Mouse (Mus musculus) layer of hippocampus, postnatal 10 days (tissue): Measurements from ENCODE around the gene Nefh. TPM values are rescaled to one million over a fixed set of nuclear protein-coding genes. Genes with fewer than 3 reads are reported as not detected.

Source experiments
- microRNA-seq, 2 experiments: library from miRNA; unstranded; fragments of <30 nt; microRNA quantifications; one replicate each; pipeline ENCODE4 v1.2.0; 2021
- total RNA-seq, 2 experiments: library from RNA; stranded (reverse); gene quantifications; 2 replicates each; pipeline ENCODE4 v1.2.3; 2021

Nefh gene
- total RNA-seq, 2 experiments from 2014 or later = 39.1 to 43.0 TPM

Small RNAs within 50 kb of the gene (microRNA-seq; reads per million reads assigned to microRNA genes)
- 3.1 to 6.9 reads per million in 2 experiments for gene Mir6918

Other genes starting within 250 kb of the Nefh start
- gene Uqcr10, start 243.7 kb downstream of the Nefh start, total RNA-seq = 100 to 1,000 TPM; 436 to 483 TPM
- 10 to 100 TPM; 31.6 to 38.2 TPM for gene Zmat5, start 243.4 kb downstream of the Nefh start, total RNA-seq
- 10 to 100 TPM; 59.4 to 62.2 TPM for gene Cabp7, start 201.3 kb downstream of the Nefh start, total RNA-seq
- 100 to 1,000 TPM; 187 to 188 TPM for gene Nf2, start 98.5 kb downstream of the Nefh start, total RNA-seq
- gene Nipsnap1, start 74.1 kb downstream of the Nefh start, total RNA-seq = 10 to 100 TPM; 85.4 to 89.7 TPM
- gene Thoc5, start 52.7 kb downstream of the Nefh start, total RNA-seq = 10 to 100 TPM; 39.7 to 41.8 TPM
- 100 to 1,000 TPM; 116 to 130 TPM for gene Ap1b1, start 38.8 kb upstream of the Nefh start, total RNA-seq
- 10 to 100 TPM; 35.7 to 39.8 TPM for gene Rasl10a, start 110.1 kb upstream of the Nefh start, total RNA-seq
- 10 to 100 TPM; 50.2 to 54.7 TPM for gene Gas2l1, start 117.3 kb upstream of the Nefh start, total RNA-seq
- gene Rhbdd3, start 150.9 kb upstream of the Nefh start, total RNA-seq = 10 to 100 TPM; 22.7 to 23.2 TPM
- gene Ewsr1, start 151.2 kb upstream of the Nefh start, total RNA-seq = 100 to 1,000 TPM; 332 TPM
- gene Emid1, start 204.2 kb upstream of the Nefh start, total RNA-seq = 10 to 100 TPM; 41.3 to 45.4 TPM